8 mouse cellular contexts compared by ENCODE assay signal in the genomic region with DNA sequence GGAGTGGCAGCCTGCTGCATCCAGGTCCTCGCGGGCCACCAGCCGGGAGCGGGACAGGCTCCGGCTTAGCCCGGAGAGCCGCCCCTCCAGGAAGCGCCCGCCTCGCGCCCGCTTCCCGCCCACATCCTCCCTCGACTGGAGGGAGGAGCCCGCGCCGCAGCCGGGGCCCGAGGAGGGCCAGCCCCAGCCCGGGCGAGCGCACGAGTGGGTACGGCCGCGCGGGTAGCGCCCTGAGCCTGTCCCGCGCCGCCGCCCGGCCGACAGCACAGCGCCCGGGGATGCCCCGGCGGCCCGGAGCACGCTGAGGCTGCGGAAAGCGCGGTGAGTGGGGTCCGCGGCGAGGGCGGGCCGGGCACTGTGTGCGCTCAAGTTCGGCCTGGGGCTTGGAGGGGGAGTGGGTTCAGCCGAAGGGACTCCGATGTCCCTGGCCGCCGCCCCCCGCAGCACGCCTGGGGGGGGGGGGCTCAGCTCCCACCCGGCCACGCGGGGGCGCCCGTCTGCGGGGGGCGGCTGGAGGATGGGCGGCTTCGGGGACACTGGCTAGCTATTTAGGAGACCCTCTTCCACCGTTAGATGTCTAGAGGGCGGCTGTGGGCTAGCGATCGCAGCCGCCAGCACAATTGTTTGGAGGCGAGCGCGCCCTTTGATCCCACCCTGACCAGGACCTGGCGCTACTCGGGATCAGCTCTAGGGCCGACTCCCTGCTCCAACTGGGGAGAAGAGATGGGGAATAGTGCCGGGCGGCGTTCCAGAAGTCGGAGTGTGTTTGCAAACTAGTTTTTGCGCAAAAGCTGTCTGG. TPM values are rescaled to one million over a fixed set of nuclear protein-coding genes. Genes with fewer than 3 reads are reported as not detected.
A peak's percentile ranks its signal among the peaks of the same experiment; 100 is the strongest.
DNase-seq lines count a peak whose midpoint lies in the region.

Gene Cpne2, plus strand, starts transcription at position 118 of the 799 bp plus-strand sequence.

- peaks cover 53% of the 10 kb centered on the region for H3K4me1 ChIP-seq in megakaryocyte, embryonic 14.5 days

- peak within 1 kb of the TSS; percentile 93 for H3K4me3 ChIP-seq in megakaryocyte, embryonic 14.5 days (replicated peaks)

- H3K27me3 ChIP-seq in megakaryocyte, embryonic 14.5 days (replicated peaks), result peaks cover 85% of the 10 kb centered on the region

- peak; percentile 58 for DNase-seq in T-cell, adult 2 months (ENCODE audit: low spot score)
- peak; percentile 64 for DNase-seq in embryo, embryonic 10 days (ENCODE audit: low spot score)
- peak; percentile 77 for DNase-seq in gastrocnemius, postnatal 25 days
- peak; percentile 82 for DNase-seq in induced T-regulatory cell, adult 2 months (ENCODE audit: low read depth)
- DNase-seq in left cerebral cortex, postnatal 14 days (ENCODE audit: low spot score in 2 of 2), result peak in 1 of 2 experiments; percentile 41
- DNase-seq in right cerebral cortex, postnatal 25 days, result peak; percentile 65
- peak; percentile 61 for DNase-seq in yolk sac, embryonic 10.5 days (ENCODE audit: low spot score)

- intact Hi-C loops in left cerebral cortex, postnatal 14 days (cut with DNase I), result no loop called here

- peaks cover 4% of the 10 kb centered on the region; the same call in 1 of the 2 replicates for H3K9me3 ChIP-seq in megakaryocyte, embryonic 14.5 days

- H3K36me3 ChIP-seq in megakaryocyte, embryonic 14.5 days (replicated peaks; ENCODE audit: low read length), result no peaks in the 10 kb centered on the region

RNA-seq across cellular contexts. Expression of gene Cpne2, which starts in this region (rescaled TPM):
- total RNA-seq in gastrocnemius, postnatal 25 days (2021), result 1 to 10 TPM; 5.1 to 9.8 TPM
- total RNA-seq in left cerebral cortex, postnatal 14 days (2021), result 10 to 100 TPM; 23.3 to 27.0 TPM
- polyA plus RNA-seq in megakaryocyte, embryonic 14.5 days (2012; ENCODE audit: insufficient read depth, low replicate concordance), result 11.4 and 13.6 TPM in 2 replicates
